Mouse (Mus musculus) lung, postnatal 0 days (tissue): ENCODE results near the gene Tmprss9.

Experiments used
- CTCF ChIP-seq: IDR thresholded peaks from 2 replicates; pipeline ENCODE4 v1.5.1; 2016; ENCODE audit warnings: antibody characterized with exemption, mild to moderate bottlenecking
- EP300 ChIP-seq: IDR thresholded peaks from 2 replicates; pipeline ENCODE4 v1.6.1; 2016; ENCODE audit warnings: antibody characterized with exemption, mild to moderate bottlenecking, control low read depth

GRCm38 (mm10) chr10:80943701-80944100, 72.1 kb downstream of the Tmprss9 start:
- TF ChIP-seq CTCF = no peak
- TF ChIP-seq EP300 = no peak
